Mouse (Mus musculus) CH12.LX (cell line): ENCODE measurements around the gene Lsg1. TPM values are rescaled to one million over a fixed set of nuclear protein-coding genes. Genes with fewer than 3 reads are reported as not detected.
A peak's percentile ranks its signal among the peaks of the same experiment; 100 is the strongest.

ENCODE experiments used
- DNase-seq: peaks from one replicate; pipeline ENCODE4 v3.0.0-alpha.2; 2013; ENCODE audit errors: extremely low read depth
- H3K27ac ChIP-seq: 2 replicates; pipeline ENCODE4 v1.5.1; 2012; ENCODE audit warnings: low read depth, mild to moderate bottlenecking, control low read depth, moderate library complexity; ENCODE audit not compliant: insufficient read depth
- H3K27me3 ChIP-seq: replicated peaks from 2 replicates; pipeline ENCODE3; 2012; ENCODE audit warnings: inconsistent platforms
- H3K36me3 ChIP-seq, 2 experiments: replicated peaks in 1 of 2; 2 replicates each; pipeline versions ENCODE3 to v1.6.1; 2012; ENCODE audit warnings: inconsistent platforms in 1 of 2, low read length in 1 of 2, mild to moderate bottlenecking in 1 of 2, mixed read lengths in 1 of 2, moderate library complexity in 1 of 2; ENCODE audit not compliant: control insufficient read depth in 1 of 2, insufficient read depth in 1 of 2
- H3K4me1 ChIP-seq, 2 experiments: 2 replicates each; pipeline ENCODE4 v1.6.1; 2012; ENCODE audit warnings: inconsistent platforms in 1 of 2, moderate library complexity in 1 of 2; ENCODE audit not compliant: insufficient read depth in 2 of 2, control insufficient read depth in 1 of 2
- H3K4me2 ChIP-seq: 2 replicates; pipeline ENCODE4 v1.6.1; 2012; ENCODE audit warnings: low read depth, mild to moderate bottlenecking, control low read depth; ENCODE audit not compliant: poor library complexity, insufficient read depth, severe bottlenecking
- H3K4me3 ChIP-seq, 3 experiments: fragments of 150-350 bp in 1 of 3; sonication (generic) in 1 of 3; replicated peaks in 1 of 3; 2 replicates each; pipeline versions ENCODE3 to v1.5.1; 2011 to 2012; ENCODE audit warnings: low read depth in 2 of 3, low read length in 2 of 3, mild to moderate bottlenecking in 2 of 3, moderate library complexity in 2 of 3, control low read depth in 1 of 3, improper control_type of control experiment in 1 of 3, inconsistent platforms in 1 of 3, mixed read lengths in 1 of 3; ENCODE audit not compliant: poor library complexity in 1 of 3
- H3K79me2 ChIP-seq: replicated peaks from 2 replicates; pipeline ENCODE4 v1.6.1; 2012; ENCODE audit warnings: mild to moderate bottlenecking, moderate library complexity; ENCODE audit not compliant: control insufficient read depth, poor library complexity, insufficient read depth, severe bottlenecking; ENCODE audit errors: extremely low read depth
- H3K9ac ChIP-seq: 2 replicates; pipeline ENCODE4 v1.6.1; 2012; ENCODE audit warnings: low read depth, mild to moderate bottlenecking, control low read depth, moderate library complexity; ENCODE audit not compliant: insufficient read depth
- H3K9me3 ChIP-seq: replicated peaks from 2 replicates; pipeline ENCODE3; 2012; ENCODE audit warnings: low read length, inconsistent platforms, mixed read lengths
- BHLHE40 ChIP-seq: IDR thresholded peaks from 2 replicates; pipeline ENCODE4 v1.6.1; 2011; ENCODE audit warnings: mild to moderate bottlenecking, low read depth, low read length, improper control_type of control experiment
- CHD1 ChIP-seq: IDR thresholded peaks from 2 replicates; pipeline ENCODE4 v1.6.1; 2012; ENCODE audit warnings: low read depth, low read length, improper control_type of control experiment, inconsistent platforms
- CHD2 ChIP-seq: IDR thresholded peaks from 2 replicates; pipeline ENCODE4 v1.6.1; 2011; ENCODE audit warnings: low read length, improper control_type of control experiment
- CTCF ChIP-seq, 2 experiments: IDR thresholded peaks in 1 of 2; conservative IDR thresholded peaks in 1 of 2; 2 replicates each; pipeline ENCODE4 v1.5.1; 2011 to 2012; ENCODE audit warnings: low read depth in 2 of 2, low read length in 2 of 2, improper control_type of control experiment in 1 of 2, inconsistent platforms in 1 of 2, mild to moderate bottlenecking in 1 of 2, moderate library complexity in 1 of 2
- ELF1 ChIP-seq: IDR thresholded peaks from 2 replicates; pipeline ENCODE4 v1.6.1; 2014; ENCODE audit warnings: low read depth, mild to moderate bottlenecking, inconsistent platforms, low read length, improper control_type of control experiment
- GABPA ChIP-seq: IDR thresholded peaks from 2 replicates; pipeline ENCODE4 v1.6.1; 2012; ENCODE audit warnings: low read depth, low read length, improper control_type of control experiment, inconsistent platforms; ENCODE audit not compliant: insufficient replicate concordance
- HCFC1 ChIP-seq: IDR thresholded peaks from 2 replicates; pipeline ENCODE4 v1.6.1; 2012; ENCODE audit warnings: low read depth, mild to moderate bottlenecking, inconsistent platforms, low read length, improper control_type of control experiment
- IRF4 ChIP-seq: IDR thresholded peaks from 2 replicates; pipeline ENCODE4 v1.6.1; 2014; ENCODE audit warnings: low read depth, mild to moderate bottlenecking, inconsistent platforms, low read length, improper control_type of control experiment
- JUN ChIP-seq: IDR thresholded peaks from 2 replicates; pipeline ENCODE4 v1.6.1; 2011; ENCODE audit warnings: low read depth, mild to moderate bottlenecking, low read length, improper control_type of control experiment, moderate library complexity; ENCODE audit not compliant: insufficient read depth
- JUND ChIP-seq: conservative IDR thresholded peaks from 2 replicates; pipeline ENCODE4 v1.6.1; 2011; ENCODE audit warnings: low read depth, low read length, improper control_type of control experiment
- KAT2A ChIP-seq: IDR thresholded peaks from 2 replicates; pipeline ENCODE4 v1.6.1; 2012; ENCODE audit warnings: low read length, improper control_type of control experiment, inconsistent platforms; ENCODE audit not compliant: insufficient replicate concordance
- MAFK ChIP-seq: IDR thresholded peaks from 2 replicates; pipeline ENCODE4 v1.6.1; 2011; ENCODE audit warnings: low read length, improper control_type of control experiment; ENCODE audit not compliant: insufficient replicate concordance
- MAX ChIP-seq: IDR thresholded peaks from 2 replicates; pipeline ENCODE4 v1.6.1; 2011; ENCODE audit warnings: low read length, improper control_type of control experiment
- MAZ ChIP-seq: IDR thresholded peaks from 2 replicates; pipeline ENCODE4 v1.6.1; 2012; ENCODE audit warnings: low read depth, mild to moderate bottlenecking, inconsistent platforms, low read length, improper control_type of control experiment, moderate library complexity
- MEF2A ChIP-seq: IDR thresholded peaks from 2 replicates; pipeline ENCODE4 v1.6.1; 2014; ENCODE audit warnings: low read depth, mild to moderate bottlenecking, inconsistent platforms, low read length, improper control_type of control experiment, borderline replicate concordance
- MXI1 ChIP-seq: IDR thresholded peaks from 2 replicates; pipeline ENCODE4 v1.6.1; 2011; ENCODE audit warnings: mild to moderate bottlenecking, low read depth, low read length, improper control_type of control experiment
- NRF1 ChIP-seq: IDR thresholded peaks from 2 replicates; pipeline ENCODE4 v1.6.1; 2014; ENCODE audit warnings: low read depth, mild to moderate bottlenecking, inconsistent platforms, low read length, improper control_type of control experiment, moderate library complexity
- POLR2A ChIP-seq: IDR thresholded peaks from 2 replicates; pipeline ENCODE4 v1.6.1; 2011; ENCODE audit warnings: low read depth, mild to moderate bottlenecking, improper control_type of control experiment, low read length
- POLR2AphosphoS2 ChIP-seq: IDR thresholded peaks from 2 replicates; pipeline ENCODE4 v1.6.1; 2011; ENCODE audit warnings: low read depth, low read length, improper control_type of control experiment
- RAD21 ChIP-seq: IDR thresholded peaks from 2 replicates; pipeline ENCODE4 v1.6.1; 2011; ENCODE audit warnings: low read depth, mild to moderate bottlenecking, low read length, improper control_type of control experiment, moderate library complexity
- RCOR1 ChIP-seq: conservative IDR thresholded peaks from 2 replicates; pipeline ENCODE4 v1.6.1; 2012; ENCODE audit warnings: low read depth, mild to moderate bottlenecking, inconsistent platforms, low read length, improper control_type of control experiment
- SMC3 ChIP-seq: IDR thresholded peaks from 2 replicates; pipeline ENCODE4 v1.6.1; 2011; ENCODE audit warnings: low read depth, low read length, improper control_type of control experiment
- TBP ChIP-seq: conservative IDR thresholded peaks from 2 replicates; pipeline ENCODE4 v1.6.1; 2011; ENCODE audit warnings: low read depth, low read length, improper control_type of control experiment
- TCF12 ChIP-seq: IDR thresholded peaks from 2 replicates; pipeline ENCODE4 v1.6.1; 2014; ENCODE audit warnings: low read depth, mild to moderate bottlenecking, inconsistent platforms, low read length, improper control_type of control experiment
- UBTF ChIP-seq: IDR thresholded peaks from 2 replicates; pipeline ENCODE4 v1.6.1; 2012; ENCODE audit warnings: low read depth, mild to moderate bottlenecking, inconsistent platforms, low read length, improper control_type of control experiment, moderate library complexity
- USF1 ChIP-seq: IDR thresholded peaks from 2 replicates; pipeline ENCODE4 v1.6.1; 2014; ENCODE audit warnings: low read depth, mild to moderate bottlenecking, inconsistent platforms, low read length, improper control_type of control experiment
- USF2 ChIP-seq: conservative IDR thresholded peaks from 2 replicates; pipeline ENCODE4 v1.6.1; 2011; ENCODE audit warnings: low read depth, low read length, improper control_type of control experiment
- ZC3H11A ChIP-seq: IDR thresholded peaks from 2 replicates; pipeline ENCODE4 v1.6.1; 2012; ENCODE audit warnings: low read depth, mild to moderate bottlenecking, inconsistent platforms, low read length, improper control_type of control experiment
- ZKSCAN1 ChIP-seq: IDR thresholded peaks from 2 replicates; pipeline ENCODE4 v1.6.1; 2012; ENCODE audit warnings: low read depth, inconsistent platforms, low read length, improper control_type of control experiment, borderline replicate concordance
- ZMIZ1 ChIP-seq: IDR thresholded peaks from 2 replicates; pipeline ENCODE4 v1.6.1; 2012; ENCODE audit warnings: low read depth, mild to moderate bottlenecking, inconsistent platforms, low read length, improper control_type of control experiment
- ZNF384 ChIP-seq: IDR thresholded peaks from 2 replicates; pipeline ENCODE4 v1.6.1; 2012; ENCODE audit warnings: low read depth, low read length, improper control_type of control experiment, inconsistent platforms
- dilution Hi-C: fragments of 300-500 bp; cut with MboI; formaldehyde crosslinking; loops from 2 replicates; pipeline ENCODE4 v1.14.3; 2020; ENCODE audit warnings: low sequenced_read_pairs; ENCODE audit not compliant: extremely low pct_unique_long_range_greater_than_20kb, extremely low pct_ligation_motif_present
- in situ Hi-C: fragments of 300-500 bp; cut with MboI; formaldehyde crosslinking; loops from 3 replicates; pipeline ENCODE4 v1.14.3; 2019; ENCODE audit warnings: low sequenced_read_pairs, low pct_ligation_motif_present, low pct_unique_long_range_greater_than_20kb, mixed read lengths
- polyA plus RNA-seq: library from polyadenylated mRNA; unstranded; fragments of >175 nt; gene quantifications from 2 replicates; pipeline ENCODE4 v1.2.1, GENCODE M21; 2012; ENCODE audit warnings: low read depth; ENCODE audit not compliant: insufficient read length
- total RNA-seq, 2 experiments: library from RNA; depleted of rRNA; stranded (reverse); fragments of 300-350 nt in 1 of 2; fragments of >200 nt in 1 of 2; gene quantifications; 2 replicates each; pipeline ENCODE4 v1.2.3; 2012 to 2014

Lsg1 gene
- total and polyA plus RNA-seq, 3 experiments = 58.4 to 189 (median 94.7) TPM

DNA sequence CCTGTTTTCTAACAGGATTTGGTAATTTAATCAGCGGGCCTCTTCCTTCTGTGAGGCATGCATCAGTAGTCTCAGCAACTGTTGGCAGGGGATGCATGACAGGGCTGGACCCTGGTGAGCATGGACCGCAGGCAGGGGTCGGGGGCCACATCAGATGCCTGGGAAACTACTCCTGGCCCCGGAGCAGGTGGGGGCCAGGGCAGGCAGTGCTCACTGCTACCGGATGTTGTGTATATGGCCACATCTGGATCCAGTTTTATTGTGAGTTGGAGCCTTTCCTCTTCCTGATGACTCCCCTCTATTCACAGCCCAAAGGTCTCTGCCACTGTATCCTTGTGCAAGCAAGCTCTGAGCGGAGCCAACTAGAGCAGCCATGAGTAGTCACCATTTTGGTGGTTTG, 18.1 kb upstream of the Lsg1 start:
- Histone ChIP-seq H3K27ac (no peak overlapping the region), H3K9ac (no peak overlapping the region), H3K4me1 (peaks cover 33 to 75% of the 10 kb centered on the region in 2 experiments), H3K27me3 (no peaks in the 10 kb centered on the region), H3K4me3 (no peak overlapping the region), H3K79me2 (peaks cover 28% of the 10 kb centered on the region), H3K4me2 (peak overlapping the region; percentile 11; the same call in 1 of the 2 replicates), H3K9me3 (no peaks in the 10 kb centered on the region), H3K36me3 (peaks cover 14 to 32% of the 10 kb centered on the region in 2 experiments)
- dilution Hi-C loops = no loop called here
- in situ Hi-C loops = loop anchor here (10.0 kb wide), 1 partner anchor 69 kb away; no protein-coding TSS in a partner anchor
- no peak for DNase-seq
- TF ChIP-seq ZNF384 = no peak
- no peak for TF ChIP-seq MAFK
- no peak for TF ChIP-seq SMC3
- no peak for TF ChIP-seq CTCF (conservative IDR thresholded peaks at IDR 0.05 in 1 of 2, IDR thresholded peaks at IDR 0.05 in 1 of 2; ENCODE audit: low read depth in 2 of 2, low read length in 2 of 2)
- TF ChIP-seq KAT2A = no peak
- TF ChIP-seq TCF12 = no peak
- TF ChIP-seq CHD1 = no peak
- TF ChIP-seq ZC3H11A = no peak
- no peak for TF ChIP-seq ZMIZ1
- no peak for TF ChIP-seq MEF2A
- TF ChIP-seq POLR2AphosphoS2 = no peak
- TF ChIP-seq USF1 = no peak
- TF ChIP-seq POLR2A = no peak

DNA sequence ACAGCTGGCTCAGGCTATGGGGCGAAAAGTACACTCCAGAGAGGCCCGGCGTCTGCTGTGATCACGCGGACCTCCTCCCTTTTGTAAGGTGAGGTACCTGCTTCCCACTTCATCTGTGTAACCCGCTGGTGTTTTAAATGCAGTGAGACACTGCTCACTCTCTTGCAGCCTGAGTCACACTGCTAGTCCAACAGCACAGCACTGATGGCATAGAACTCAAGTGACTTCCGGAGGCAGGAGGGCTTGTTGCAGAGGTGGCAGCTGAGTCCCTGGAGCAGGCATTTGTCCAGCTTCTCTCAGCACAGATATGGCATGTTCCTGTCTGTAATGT, 17.4 kb upstream of the Lsg1 start:
- H3K27me3 ChIP-seq = no peaks in the 10 kb centered on the region
- dilution Hi-C loops (no loop called here), in situ Hi-C loops (loop anchor here (5.0 to 10.0 kb wide), 2 partner anchors 33 to 70 kb away; no protein-coding TSS in a partner anchor)
- H3K9me3 ChIP-seq = no peaks in the 10 kb centered on the region
- 0 out of 2 replicates have a peak overlapping the region, but pooled peaks have one; percentile 3 for H3K9ac ChIP-seq
- H3K79me2 ChIP-seq = peaks cover 36% of the 10 kb centered on the region
- TF ChIP-seq TBP (no peak), GABPA (no peak), POLR2A (no peak), CTCF (conservative IDR thresholded peaks at IDR 0.05 in 1 of 2, IDR thresholded peaks at IDR 0.05 in 1 of 2; ENCODE audit: low read depth in 2 of 2, low read length in 2 of 2) (no peak), NRF1 (no peak), JUND (no peak), USF1 (no peak), TCF12 (no peak), RAD21 (no peak), MEF2A (no peak), HCFC1 (no peak), UBTF (no peak), MAFK (no peak), RCOR1 (no peak; the same call in 1 of the 2 replicates), POLR2AphosphoS2 (no peak), ZKSCAN1 (no peak), ZNF384 (no peak), ELF1 (0 out of 2 replicates have a peak, but pooled peaks have one; percentile 3), KAT2A (no peak), SMC3 (no peak), MAZ (no peak), JUN (no peak), MAX (no peak), IRF4 (0 out of 2 replicates have a peak, but pooled peaks have one; percentile 2), CHD2 (no peak), MXI1 (peak; percentile 4; the same call in 1 of the 2 replicates), BHLHE40 (0 out of 2 replicates have a peak, but pooled peaks have one; percentile 2), USF2 (no peak), ZC3H11A (no peak)
- TF ChIP-seq, all 38 proteins: peak for 4
- H3K36me3 ChIP-seq = peaks cover 14 to 34% of the 10 kb centered on the region in 2 experiments
- H3K27ac ChIP-seq = peak overlapping the region; percentile 90
- peak overlapping the region; percentile 11 for H3K4me2 ChIP-seq
- DNase-seq = peak; percentile 65
- peaks cover 33 to 70% of the 10 kb centered on the region in 2 experiments for H3K4me1 ChIP-seq
- peak overlapping the region in 2 of 3 experiments; percentile 36 to 39 for H3K4me3 ChIP-seq
